Mouse (Mus musculus) lung, embryonic 14.5 days (tissue): Measurements from ENCODE around the gene Cyb5d1. TPM values are rescaled to one million over a fixed set of nuclear protein-coding genes. Genes with fewer than 3 reads are reported as not detected.

Experiments used
- ATAC-seq: fragments of 200-750 bp; cut with Nextera tagmentation; 2 replicates; pipeline ENCODE4 v1.8.0; 2017; ENCODE audit warnings: mild to moderate bottlenecking, moderate TSS enrichment, moderate library complexity; ENCODE audit not compliant: insufficient read depth
- DNase-seq: peaks from one replicate; pipeline ENCODE4 v3.0.0-alpha.2; 2015
- H3K27ac ChIP-seq: fragments of 300-500 bp; sonication (generic); 2 replicates; pipeline ENCODE4 v1.5.1; 2014; ENCODE audit warnings: low read depth, mild to moderate bottlenecking, moderate library complexity
- H3K27me3 ChIP-seq: fragments of 300-500 bp; sonication (generic); 2 replicates; pipeline ENCODE4 v1.6.1; 2014; ENCODE audit warnings: low read length, control low read depth; ENCODE audit not compliant: insufficient read depth
- H3K36me3 ChIP-seq: fragments of 300-500 bp; sonication (generic); 2 replicates; pipeline ENCODE4 v1.6.1; 2014; ENCODE audit warnings: control low read depth; ENCODE audit not compliant: insufficient read depth
- H3K4me1 ChIP-seq: fragments of 300-500 bp; sonication (generic); 2 replicates; pipeline ENCODE4 v1.6.1; 2014; ENCODE audit warnings: antibody characterized with exemption, control low read depth; ENCODE audit not compliant: insufficient read depth
- H3K4me2 ChIP-seq: fragments of 300-500 bp; sonication (generic); 2 replicates; pipeline ENCODE4 v1.6.1; 2014; ENCODE audit warnings: mild to moderate bottlenecking
- H3K4me3 ChIP-seq: fragments of 300-500 bp; sonication (generic); 2 replicates; pipeline ENCODE4 v1.5.1; 2014; ENCODE audit warnings: low read depth, low read length
- H3K9ac ChIP-seq: fragments of 300-500 bp; sonication (generic); 2 replicates; pipeline ENCODE4 v1.6.1; 2014
- H3K9me3 ChIP-seq: fragments of 300-500 bp; sonication (generic); 2 replicates; pipeline ENCODE4 v1.6.1; 2016; ENCODE audit warnings: low read depth, low read length, control low read depth
- CTCF ChIP-seq: IDR thresholded peaks from 2 replicates; pipeline ENCODE4 v1.5.1; 2016; ENCODE audit warnings: antibody characterized with exemption, low read depth
- WGBS: fragments of 180-500 bp; shearing (Covaris S2); extraction: QIAGEN DNeasy Blood & Tissue Kit; methylation state at CpG from one replicate; pipeline ENCODE4 v1.1.7; 2014; 5-methylcytosine and 5-hydroxymethylcytosine counted together
- polyA plus RNA-seq: library from polyadenylated mRNA; unstranded; fragments of >200 nt; fragmentation: Nextera tagmentation; extraction: Ambion mirVana; gene quantifications from 2 replicates; pipeline ENCODE4 v1.2.1, GENCODE M21; 2014

The Cyb5d1 gene
- polyA plus RNA-seq, 1 experiment from 2014 or later = 27.2 TPM

- no peak for ATAC-seq
- no peaks in the 10 kb centered on the region for H3K4me1 ChIP-seq
- H3K9me3 ChIP-seq = no peaks in the 10 kb centered on the region
- no peak for TF ChIP-seq CTCF
- no peaks in the 10 kb centered on the region for H3K36me3 ChIP-seq
- no peaks in the 10 kb centered on the region for H3K27me3 ChIP-seq
- no peak overlapping the region for H3K4me3 ChIP-seq
- no peak overlapping the region for H3K9ac ChIP-seq
- 14% methylated on average over 2 of the region's 2 CpGs for WGBS
- no peak overlapping the region; the same call in 1 of the 2 replicates for H3K27ac ChIP-seq
- DNase-seq = peak; percentile 51
- H3K4me2 ChIP-seq = no peak overlapping the region
Measured at GRCm38 (mm10) chr11:69429313-69429712, 33.9 kb upstream of the Cyb5d1 start.

DNA sequence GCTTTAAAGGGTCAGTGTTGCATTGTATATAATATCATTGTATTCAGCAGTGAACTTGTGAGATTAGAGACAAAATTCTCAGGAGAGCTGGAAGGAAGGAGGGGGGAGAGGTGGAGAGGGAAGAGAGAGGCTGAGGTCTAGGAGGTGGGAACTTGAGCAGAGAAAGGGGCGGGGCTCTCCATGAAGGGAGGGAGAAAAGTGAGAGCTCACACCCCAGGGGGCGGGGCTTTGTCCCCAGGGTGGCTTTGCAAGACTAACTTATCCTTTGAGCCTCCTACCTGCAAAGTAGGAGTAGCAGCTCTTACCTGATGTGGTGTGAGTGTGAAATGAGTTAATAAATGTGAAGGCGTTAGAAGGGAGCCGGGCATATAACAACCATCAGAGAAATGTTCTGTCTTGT is 33.3 kb upstream of the Cyb5d1 start:
- no peaks in the 10 kb centered on the region for H3K36me3 ChIP-seq

GRCm38 (mm10) chr11:69426246-69426645 is 30.8 kb upstream of the Cyb5d1 start:
- Histone ChIP-seq H3K27me3 (peaks cover 15% of the 10 kb centered on the region), H3K4me3 (no peak overlapping the region), H3K4me1 (no peaks in the 10 kb centered on the region), H3K27ac (no peak overlapping the region), H3K36me3 (no peaks in the 10 kb centered on the region), H3K4me2 (no peak overlapping the region), H3K9me3 (no peaks in the 10 kb centered on the region), H3K9ac (no peak overlapping the region)
- DNase-seq (no peak), ATAC-seq (no peak)
- 73% methylated on average over 2 of the region's 2 CpGs for WGBS
- TF ChIP-seq CTCF = no peak

More for the DNA sequence above, 33.3 kb upstream of the Cyb5d1 start:
- H3K9me3 ChIP-seq = no peaks in the 10 kb centered on the region
- no peak for TF ChIP-seq CTCF
- 13% methylated on average over 4 of the region's 4 CpGs for WGBS
- no peak for ATAC-seq
- H3K4me2 ChIP-seq = no peak overlapping the region
- peak; percentile 79 for DNase-seq
- no peak overlapping the region for H3K4me3 ChIP-seq
- H3K4me1 ChIP-seq = no peaks in the 10 kb centered on the region
- no peak overlapping the region; the same call in 1 of the 2 replicates for H3K27ac ChIP-seq
- no peaks in the 10 kb centered on the region for H3K27me3 ChIP-seq
- H3K9ac ChIP-seq = no peak overlapping the region

DNA sequence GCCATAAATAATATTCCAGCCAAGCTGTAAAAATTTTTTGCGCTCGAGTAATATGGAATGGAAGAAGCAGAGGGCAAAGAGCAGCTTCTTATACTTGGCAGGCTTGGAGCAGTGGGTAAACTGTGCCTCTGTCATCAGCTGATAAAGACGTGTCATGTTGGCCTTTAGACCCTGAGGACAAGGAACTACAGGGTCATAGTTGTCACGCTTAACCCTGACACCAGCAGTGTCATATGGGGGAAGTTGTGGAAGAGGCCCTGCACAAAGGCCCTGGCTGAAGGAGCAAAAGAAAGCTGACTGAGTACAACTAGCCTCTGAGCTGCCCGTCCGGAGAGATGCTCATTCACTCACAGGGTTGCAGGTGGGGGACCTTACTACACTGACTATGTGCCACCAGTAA is 28.5 kb upstream of the Cyb5d1 start:
- WGBS = 50% methylated on average over 6 of the region's 6 CpGs
- 0 out of 2 replicates have a peak, but pooled peaks cover 3% of the 10 kb centered on the region for H3K4me1 ChIP-seq
- H3K27ac ChIP-seq = no peak overlapping the region
- ATAC-seq (no peak), DNase-seq (no peak)
- peaks cover 19% of the 10 kb centered on the region for H3K27me3 ChIP-seq
- H3K9ac ChIP-seq = no peak overlapping the region
- no peak for TF ChIP-seq CTCF
- H3K4me2 ChIP-seq = no peak overlapping the region
- H3K4me3 ChIP-seq = no peak overlapping the region
- no peaks in the 10 kb centered on the region for H3K36me3 ChIP-seq
- H3K9me3 ChIP-seq = no peaks in the 10 kb centered on the region

DNA sequence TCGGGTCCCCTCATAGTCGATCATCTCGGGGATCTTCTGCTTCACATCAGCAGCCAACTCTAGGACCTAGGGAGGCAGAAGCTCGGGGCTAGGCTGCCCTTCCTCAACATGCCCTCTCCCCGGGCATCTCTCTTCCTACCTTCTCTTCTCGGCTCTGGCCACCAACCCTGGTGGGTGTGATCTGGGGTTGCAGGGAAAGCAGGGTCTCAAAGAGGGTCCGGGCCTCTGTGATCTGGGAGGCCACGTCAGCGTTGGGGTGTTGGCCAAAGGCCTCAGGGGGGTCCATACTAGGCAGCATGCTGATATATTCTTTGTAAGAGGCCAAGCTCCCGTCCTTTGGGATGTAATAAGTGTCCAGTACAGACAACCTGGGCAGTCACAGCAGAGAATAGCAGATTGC is 27.4 kb upstream of the Cyb5d1 start:
- WGBS = 87% methylated on average over 10 of the region's 10 CpGs
- no peaks in the 10 kb centered on the region for H3K36me3 ChIP-seq
- DNase-seq (no peak), ATAC-seq (no peak)
- H3K4me2 ChIP-seq = no peak overlapping the region
- peaks cover 19% of the 10 kb centered on the region for H3K27me3 ChIP-seq
- H3K9ac ChIP-seq = no peak overlapping the region
- no peak overlapping the region for H3K4me3 ChIP-seq
- H3K9me3 ChIP-seq = no peaks in the 10 kb centered on the region
- 0 out of 2 replicates have a peak, but pooled peaks cover 3% of the 10 kb centered on the region for H3K4me1 ChIP-seq
- no peak for TF ChIP-seq CTCF
- H3K27ac ChIP-seq = no peak overlapping the region

GRCm38 (mm10) chr11:69421131-69421977 is 25.9 kb upstream of the Cyb5d1 start:
- 17% methylated on average over 25 of the region's 25 CpGs for WGBS
- Histone ChIP-seq H3K4me1 (peaks cover 6% of the 10 kb centered on the region; the same call in 1 of the 2 replicates), H3K4me3 (0 out of 2 replicates have a peak overlapping the region, but pooled peaks have one; percentile 2), H3K27me3 (peaks cover 19% of the 10 kb centered on the region), H3K27ac (no peak overlapping the region), H3K9ac (no peak overlapping the region), H3K4me2 (peak overlapping the region; percentile 97; the same call in 1 of the 2 replicates), H3K9me3 (no peaks in the 10 kb centered on the region), H3K36me3 (no peaks in the 10 kb centered on the region)
- ATAC-seq (no peak), DNase-seq (no peak)
- no peak for TF ChIP-seq CTCF

DNA sequence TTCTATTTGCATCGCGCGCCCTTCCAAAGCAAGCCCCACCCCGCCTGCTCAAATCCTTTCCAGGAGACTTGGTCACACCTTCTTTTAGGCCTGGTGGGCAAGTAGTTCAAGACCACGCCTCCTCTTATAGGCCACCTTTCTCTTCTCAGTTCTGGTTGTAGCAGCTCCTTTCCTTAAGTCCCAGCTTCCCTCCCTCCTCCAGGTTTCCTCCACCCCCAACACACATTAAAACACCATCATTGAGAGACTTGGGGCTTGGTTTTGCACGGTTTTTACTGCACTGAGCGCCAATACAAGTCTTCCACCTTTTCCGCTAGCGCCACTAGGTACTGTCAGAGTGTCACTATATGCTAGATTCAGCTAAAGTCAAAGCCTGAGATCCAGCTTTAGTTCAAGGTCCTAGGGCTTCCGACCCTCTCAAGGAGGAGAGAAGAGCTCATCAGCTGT is 25.1 kb upstream of the Cyb5d1 start:
- peak overlapping the region; percentile 48; the same call in 1 of the 2 replicates for H3K9ac ChIP-seq
- no peak for DNase-seq
- 12% methylated on average over 10 of the region's 10 CpGs for WGBS

More for the DNA sequence above, 25.1 kb upstream of the Cyb5d1 start:
- Histone ChIP-seq H3K27me3 (peaks cover 19% of the 10 kb centered on the region), H3K36me3 (no peaks in the 10 kb centered on the region), H3K27ac (no peak overlapping the region), H3K4me3 (peak overlapping the region; percentile 71), H3K4me2 (peak overlapping the region; percentile 97), H3K4me1 (peaks cover 6% of the 10 kb centered on the region; the same call in 1 of the 2 replicates), H3K9me3 (no peaks in the 10 kb centered on the region)
- ATAC-seq = no peak
- no peak for TF ChIP-seq CTCF
